Mouse (Mus musculus) cerebellum, adult 2 months (tissue): ENCODE results near the gene Socs5. TPM values are rescaled to one million over a fixed set of nuclear protein-coding genes. Genes with fewer than 3 reads are reported as not detected.

Experiments
- DNase-seq, 2 experiments: peaks; one replicate each; pipeline ENCODE4 v3.0.0; 2021
- H3K27ac ChIP-seq: fragments of 200-500 bp; 2 replicates; pipeline ENCODE4 v1.5.1; 2012; ENCODE audit warnings: low read length, control low read depth, inconsistent platforms; ENCODE audit not compliant: insufficient read depth
- H3K27me3 ChIP-seq: fragments of 200-500 bp; 2 replicates; pipeline ENCODE4 v1.6.1; 2012; ENCODE audit warnings: inconsistent platforms, mild to moderate bottlenecking, low read length, moderate library complexity; ENCODE audit not compliant: control insufficient read depth, insufficient read depth
- H3K4me1 ChIP-seq: fragments of 200-500 bp; 2 replicates; pipeline ENCODE4 v1.6.1; 2011; ENCODE audit warnings: low read length; ENCODE audit not compliant: control insufficient read depth, insufficient read depth
- H3K4me3 ChIP-seq: fragments of 200-500 bp; replicated peaks from 2 replicates; pipeline ENCODE3; 2011; ENCODE audit warnings: mild to moderate bottlenecking, low read depth, low read length, control low read depth; ENCODE audit not compliant: insufficient read depth
- CTCF ChIP-seq: fragments of 200-500 bp; IDR thresholded peaks from 2 replicates; pipeline ENCODE4 v1.5.1; 2011; ENCODE audit warnings: low read depth, mild to moderate bottlenecking, control low read depth, low read length, moderate library complexity, borderline replicate concordance; ENCODE audit not compliant: insufficient read depth
- POLR2A ChIP-seq: fragments of 200-500 bp; IDR thresholded peaks from 2 replicates; pipeline ENCODE4 v1.6.1; 2011; ENCODE audit warnings: low read length, control low read depth, borderline replicate concordance; ENCODE audit not compliant: insufficient read depth
- WGBS: fragments of 180-500 bp; shearing (Covaris S2); methylation state at CpG from one replicate; pipeline ENCODE4 v1.1.7; 2018; 5-methylcytosine and 5-hydroxymethylcytosine counted together
- polyA plus RNA-seq: library from polyadenylated mRNA; depleted of rRNA; stranded (reverse); fragments of >200 nt; gene quantifications from 2 replicates; pipeline ENCODE4 v1.2.3, GENCODE M21; 2012

The Socs5 gene
- polyA plus RNA-seq, 1 experiment, result 57.6 TPM

DNA sequence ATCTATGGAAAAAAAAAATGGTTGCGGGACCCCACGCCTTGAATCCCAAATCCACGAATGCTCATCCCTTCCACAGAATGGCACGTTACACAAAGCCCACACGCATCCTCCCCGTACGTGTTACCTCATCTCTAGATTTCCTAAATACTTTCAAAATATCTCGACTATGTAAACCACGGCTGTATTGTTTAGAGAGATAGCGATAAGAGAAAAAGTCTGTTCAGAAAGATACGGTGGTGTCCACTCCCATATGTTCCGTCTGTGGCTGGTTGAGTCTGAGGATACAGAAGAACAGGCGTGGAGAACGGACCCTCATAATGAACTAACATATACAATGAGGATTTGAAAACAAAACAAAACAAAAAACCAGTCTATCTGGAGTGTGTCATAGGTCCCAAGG lies 51.1 kb downstream of the Socs5 start:
- no peak overlapping the region for H3K4me3 ChIP-seq
- H3K27me3 ChIP-seq, result no peaks in the 10 kb centered on the region
- no peak overlapping the region for H3K27ac ChIP-seq
- TF ChIP-seq POLR2A (no peak), CTCF (no peak)
- no peaks in the 10 kb centered on the region for H3K4me1 ChIP-seq
- no peak for DNase-seq
- WGBS, result 95% methylated on average over 14 of the region's 14 CpGs

DNA sequence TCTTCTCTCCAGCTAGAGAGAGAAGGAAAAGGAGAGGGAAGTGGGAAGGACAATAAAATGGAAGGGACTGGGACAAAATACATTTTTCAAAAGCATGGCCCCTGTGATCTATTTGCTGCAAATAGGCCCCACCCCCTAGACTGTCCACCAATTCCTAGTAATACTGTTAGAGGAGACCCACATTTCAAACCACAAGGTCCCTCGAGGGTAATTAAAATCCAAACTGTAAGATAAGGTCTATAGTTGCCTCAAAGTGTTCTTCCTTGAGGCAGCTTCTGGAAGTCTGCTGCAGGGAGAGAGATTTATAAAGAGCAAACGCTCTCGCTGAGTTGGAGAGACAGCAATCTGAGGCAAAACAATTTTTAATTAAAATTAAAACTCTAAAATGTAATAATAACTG lies 52.8 kb downstream of the Socs5 start:
- no peak overlapping the region for H3K4me3 ChIP-seq
- no peaks in the 10 kb centered on the region for H3K27me3 ChIP-seq
- WGBS, result 90% methylated on average over 3 of the region's 3 CpGs
- no peaks in the 10 kb centered on the region for H3K4me1 ChIP-seq
- DNase-seq, result no peak
- TF ChIP-seq CTCF (no peak), POLR2A (no peak)
- H3K27ac ChIP-seq, result no peak overlapping the region

DNA sequence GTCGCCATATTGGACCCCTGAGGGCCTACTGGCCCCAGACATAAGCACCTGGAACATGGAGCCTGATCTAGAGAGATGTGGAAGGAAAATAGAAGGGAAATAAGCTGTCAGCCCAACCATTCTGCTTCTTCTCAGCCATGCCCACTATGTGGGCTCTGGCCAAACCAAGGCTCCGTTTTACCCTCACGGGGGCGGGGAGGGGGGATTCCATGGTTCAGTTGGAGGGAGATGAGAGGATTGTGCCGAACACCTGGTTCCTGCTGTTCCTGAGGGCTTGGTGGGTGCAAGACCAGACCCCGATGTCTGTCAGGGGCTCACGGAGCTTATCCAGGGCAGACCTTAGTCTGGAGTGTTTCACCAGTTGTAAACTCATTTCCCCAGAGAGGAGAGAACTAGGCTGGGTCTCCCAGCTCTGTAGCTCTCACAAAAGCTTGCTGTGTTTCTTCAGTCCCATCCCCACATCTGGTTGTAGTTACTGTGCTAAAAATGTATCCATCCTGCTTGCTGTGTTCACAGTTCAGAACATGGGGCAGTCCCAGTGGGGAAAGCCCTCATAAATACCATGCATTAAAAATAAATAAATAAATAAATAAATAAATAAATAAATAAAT lies 56.9 kb downstream of the Socs5 start:
- no peak overlapping the region for H3K27ac ChIP-seq
- no peaks in the 10 kb centered on the region for H3K4me1 ChIP-seq
- TF ChIP-seq POLR2A (no peak), CTCF (no peak)
- no peaks in the 10 kb centered on the region for H3K27me3 ChIP-seq
- DNase-seq, result no peak
- H3K4me3 ChIP-seq, result no peak overlapping the region
- WGBS, result 81% methylated on average over 7 of the region's 7 CpGs

DNA sequence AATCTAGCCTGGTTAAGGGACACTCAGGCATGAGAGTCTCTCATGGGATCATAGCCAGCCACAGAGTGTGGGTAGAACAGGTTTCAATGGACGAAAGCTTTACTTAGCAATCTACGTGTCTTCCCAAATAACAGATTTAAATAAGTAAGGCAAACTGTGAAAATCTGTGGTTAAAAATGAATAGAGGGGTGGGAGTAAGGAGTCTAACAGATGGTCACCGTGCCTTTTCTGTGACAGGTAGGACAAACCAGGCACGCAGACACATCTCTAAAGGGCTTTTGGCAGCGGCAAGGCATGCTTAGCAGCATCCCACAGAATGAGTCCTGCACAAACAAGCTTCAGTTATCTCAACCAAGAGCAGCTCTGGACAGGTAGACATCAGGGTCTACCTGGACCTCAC lies 59.9 kb downstream of the Socs5 start:
- Histone ChIP-seq H3K4me1 (no peaks in the 10 kb centered on the region), H3K27ac (no peak overlapping the region)
- WGBS, result 91% methylated on average over 5 of the region's 5 CpGs

DNA sequence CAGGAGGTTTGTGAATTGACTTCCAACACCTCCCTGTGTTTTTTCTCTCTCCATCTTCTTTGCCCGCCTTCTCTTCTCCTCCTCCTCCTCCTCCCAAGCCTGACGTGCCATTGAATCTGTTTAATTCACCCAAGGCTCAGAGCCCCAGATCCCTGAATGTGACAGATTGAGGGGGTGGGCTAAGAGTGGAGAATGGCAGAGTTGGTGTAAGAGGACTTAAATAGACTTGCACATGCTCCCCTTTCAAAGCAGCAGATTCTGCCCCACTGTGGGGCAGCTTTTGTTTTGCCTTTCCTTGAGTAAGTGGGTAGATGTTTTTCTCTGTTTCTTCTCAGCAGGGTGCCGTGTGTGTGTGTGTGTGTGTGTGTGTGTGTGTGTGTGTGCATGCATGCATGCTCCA lies 61.6 kb downstream of the Socs5 start:
- Histone ChIP-seq H3K27me3 (no peaks in the 10 kb centered on the region; the same call in 1 of the 2 replicates), H3K4me3 (no peak overlapping the region), H3K4me1 (no peaks in the 10 kb centered on the region), H3K27ac (no peak overlapping the region)
- WGBS, result 37% methylated on average over 3 of the region's 3 CpGs
- DNase-seq, result no peak
- TF ChIP-seq CTCF (no peak), POLR2A (no peak)

More for the DNA sequence above, 59.9 kb downstream of the Socs5 start:
- TF ChIP-seq CTCF (no peak), POLR2A (no peak)
- no peak overlapping the region for H3K4me3 ChIP-seq
- H3K27me3 ChIP-seq, result no peaks in the 10 kb centered on the region; the same call in 1 of the 2 replicates
- DNase-seq, result no peak

DNA sequence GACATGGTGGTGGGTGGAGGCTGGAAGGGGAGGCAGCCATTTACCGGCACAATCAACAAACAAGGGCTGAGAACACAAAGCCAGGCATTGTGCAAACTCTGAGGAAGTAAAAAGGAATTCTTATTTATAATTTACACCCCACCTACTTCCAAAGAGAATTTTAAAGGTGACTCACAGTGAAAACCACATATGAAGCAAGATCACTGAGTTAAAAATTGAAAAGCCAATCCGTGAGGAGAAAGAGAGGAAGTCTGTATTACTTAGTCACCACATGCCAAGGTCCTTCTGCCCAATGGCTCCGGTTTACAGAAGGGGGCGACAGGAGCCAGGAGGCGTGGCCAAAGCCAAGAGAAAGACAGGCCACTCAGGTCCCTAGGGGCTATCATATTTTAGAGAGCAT lies 62.9 kb downstream of the Socs5 start:
- no peak overlapping the region for H3K4me3 ChIP-seq
- no peaks in the 10 kb centered on the region; the same call in 1 of the 2 replicates for H3K27me3 ChIP-seq
- DNase-seq, result no peak
- 38% methylated on average over 5 of the region's 5 CpGs for WGBS
- no peaks in the 10 kb centered on the region for H3K4me1 ChIP-seq
- TF ChIP-seq POLR2A (no peak), CTCF (no peak)
- H3K27ac ChIP-seq, result no peak overlapping the region

DNA sequence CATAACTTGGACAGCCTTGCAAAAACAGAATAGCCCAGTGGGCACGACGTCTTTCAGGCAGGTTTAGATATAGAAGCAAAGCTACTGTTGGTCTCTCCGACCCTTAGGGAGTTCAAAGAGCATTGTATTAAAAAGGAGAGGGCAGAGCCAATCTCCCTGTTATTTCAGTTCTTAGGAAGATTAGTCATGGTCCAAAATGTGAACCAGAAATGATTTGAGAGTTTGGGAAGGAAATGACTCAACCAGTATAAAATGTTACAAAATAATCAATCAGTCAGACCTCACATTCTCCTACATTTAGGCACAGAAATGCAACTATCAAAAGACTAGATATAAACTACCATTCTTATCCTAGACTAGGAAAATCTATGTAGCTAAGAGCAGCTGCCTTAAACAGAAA lies 64.6 kb downstream of the Socs5 start:
- TF ChIP-seq CTCF (no peak), POLR2A (no peak)
- Histone ChIP-seq H3K4me3 (no peak overlapping the region), H3K27me3 (no peaks in the 10 kb centered on the region; the same call in 1 of the 2 replicates), H3K4me1 (no peaks in the 10 kb centered on the region), H3K27ac (no peak overlapping the region)
- no peak for DNase-seq
- 75% methylated on average over 3 of the region's 3 CpGs for WGBS

DNA sequence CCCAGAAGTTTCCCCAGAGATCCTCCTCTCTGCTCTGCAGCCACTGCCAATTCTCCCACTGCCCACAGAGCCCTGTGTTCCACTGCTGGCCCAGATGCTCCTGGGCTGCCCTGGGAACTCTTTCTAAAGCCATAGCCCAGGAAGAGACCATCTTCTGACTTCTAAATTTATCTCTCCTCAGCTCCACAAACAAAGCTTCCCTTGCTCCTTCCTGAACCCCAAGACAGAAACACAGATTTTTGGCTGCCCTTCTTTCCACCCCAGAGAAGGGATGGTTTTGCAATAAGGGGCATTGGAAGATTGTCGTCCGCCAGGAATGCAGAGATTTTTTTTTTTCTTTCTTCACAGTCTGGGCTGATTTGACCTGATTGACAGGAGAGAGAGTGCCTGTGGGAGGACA lies 66.5 kb downstream of the Socs5 start:
- no peak for DNase-seq
- 88% methylated on average over 2 of the region's 2 CpGs for WGBS
- Histone ChIP-seq H3K27ac (no peak overlapping the region), H3K27me3 (no peaks in the 10 kb centered on the region; the same call in 1 of the 2 replicates), H3K4me1 (peaks cover 5% of the 10 kb centered on the region), H3K4me3 (no peak overlapping the region)
- TF ChIP-seq CTCF (no peak), POLR2A (no peak)
